Mouse (Mus musculus) bone marrow macrophage, adult 2 months (primary cell): Measurements from ENCODE around the gene Smyd5.

ENCODE experiments used
- CTCF ChIP-seq: IDR thresholded peaks from 2 replicates; pipeline ENCODE4 v1.5.1; 2012; ENCODE audit warnings: low read depth, mild to moderate bottlenecking, low read length, moderate library complexity
- POLR2A ChIP-seq: IDR thresholded peaks from 2 replicates; pipeline ENCODE4 v1.6.1; 2012; ENCODE audit warnings: mild to moderate bottlenecking, low read depth, low read length, borderline replicate concordance

DNA sequence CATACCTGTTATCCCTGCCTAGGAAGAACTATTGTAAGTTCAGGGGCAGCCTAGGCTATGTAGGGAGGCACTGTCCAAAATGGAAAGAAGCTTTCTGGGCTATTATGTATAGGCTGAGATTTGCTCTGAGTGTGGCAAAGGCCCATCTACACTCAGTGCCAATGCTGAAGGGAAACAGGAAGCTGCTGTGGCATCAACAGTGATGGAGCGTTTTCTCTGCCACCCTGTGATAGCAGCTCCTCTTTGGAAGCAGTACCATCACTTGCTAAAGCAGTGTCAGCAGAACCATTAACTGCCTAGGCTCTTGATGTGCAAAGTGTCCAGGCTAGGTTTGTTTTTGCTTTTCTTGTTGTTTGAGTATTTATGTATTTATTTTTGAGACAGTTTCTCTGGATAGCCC is 4.4 kb downstream of the Smyd5 start:
- TF ChIP-seq POLR2A (no peak), CTCF (no peak)
